Mouse (Mus musculus): ENCODE results near the gene Fras1.

Gene Fras1

DNA sequence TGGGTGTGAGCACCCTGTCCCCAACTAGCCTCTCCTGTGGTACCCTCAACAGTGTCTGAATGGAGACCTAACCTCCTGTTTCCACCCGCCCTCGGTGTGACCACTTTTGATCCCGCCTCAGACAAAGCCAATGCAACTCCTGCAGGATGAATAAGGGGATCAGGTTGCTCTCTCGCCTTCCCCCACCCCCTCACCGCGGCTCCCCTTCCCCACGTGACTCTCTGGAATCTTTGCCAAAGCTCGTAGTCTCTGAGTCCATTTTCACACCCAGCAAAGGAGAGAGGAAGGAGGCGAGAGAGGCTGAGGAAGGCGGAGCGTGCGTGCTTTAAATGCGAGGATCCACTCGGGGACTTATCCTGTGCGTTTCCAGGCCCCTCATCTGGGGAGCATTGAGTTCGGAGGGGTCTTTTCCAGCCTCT is at the start of gene Fras1:
Gene Fras1, plus strand, starts transcription at position 389 of the 419 bp plus-strand sequence.
- DNase-seq (ENCODE audit: low read depth, low spot score) = peak; percentile 74

DNA sequence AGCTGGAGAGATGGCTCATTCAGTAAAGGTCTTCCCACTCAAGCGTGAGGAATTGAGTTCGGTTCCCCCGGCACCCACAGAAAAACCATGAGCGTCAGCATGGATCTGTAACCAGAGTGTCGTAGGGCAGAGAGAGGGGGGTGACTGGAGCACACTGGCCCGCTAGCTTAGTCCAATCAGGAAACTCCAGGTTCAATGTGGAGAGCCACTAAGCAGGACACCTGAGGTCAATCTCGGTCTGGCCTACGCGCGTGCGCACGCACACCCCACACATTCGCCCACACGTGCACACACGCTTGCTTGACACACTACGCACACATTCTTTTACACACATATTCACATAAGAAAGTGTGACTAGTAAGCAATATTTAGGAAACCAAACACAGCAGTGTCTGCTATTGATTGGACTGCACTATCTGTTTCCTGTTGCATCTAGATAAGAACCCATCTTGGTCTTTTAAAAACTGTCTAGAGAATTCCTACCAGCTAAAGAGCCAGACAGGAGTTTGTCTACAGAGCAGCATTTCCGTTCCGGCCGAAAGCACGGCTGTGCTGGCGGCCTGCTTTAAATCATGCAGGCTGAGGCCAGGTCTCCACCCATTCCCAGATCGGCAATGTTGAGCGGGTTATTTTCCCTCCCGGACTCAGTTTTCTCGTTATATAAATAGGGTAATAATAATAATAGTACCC is 42.6 kb upstream of the Fras1 start:
- no peak for DNase-seq (ENCODE audit: low read depth, low spot score)

DNA sequence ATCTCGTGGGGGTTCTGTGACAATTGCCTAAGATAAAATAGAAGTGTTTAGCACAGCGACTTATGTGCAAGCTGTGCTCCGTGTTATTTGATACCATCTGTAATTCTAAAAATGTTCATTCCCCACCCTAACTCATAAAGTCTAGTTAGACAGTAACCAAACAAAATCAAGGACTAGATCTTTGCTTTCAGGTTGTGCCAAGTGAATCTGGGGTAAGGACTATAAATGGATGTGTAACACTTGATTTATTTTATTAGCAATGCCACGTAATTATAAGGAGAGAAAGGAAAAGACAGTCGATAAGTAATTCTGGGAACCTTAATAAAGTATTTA is 42.1 kb upstream of the Fras1 start:
- DNase-seq (ENCODE audit: low read depth, low spot score) = no peak

DNA sequence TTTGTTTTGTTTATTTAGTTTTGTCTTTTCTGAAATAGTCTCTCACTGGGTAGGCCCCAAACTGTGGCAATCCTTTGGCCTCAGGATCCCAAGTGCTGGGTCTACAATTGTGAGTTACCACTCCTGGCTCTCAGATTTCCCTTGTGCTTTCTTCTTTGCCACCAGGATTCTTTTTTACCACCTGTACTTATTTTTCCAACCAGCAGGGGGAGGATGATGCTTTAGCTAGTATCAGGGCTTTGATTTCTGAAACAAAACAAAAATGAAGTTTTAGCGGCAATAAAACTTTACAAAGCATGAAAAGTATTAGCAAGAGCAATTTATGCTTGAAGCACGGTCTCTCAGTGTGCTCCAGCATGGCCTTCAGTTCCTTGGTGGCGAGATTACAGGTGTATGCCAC is 39.8 kb upstream of the Fras1 start:
- DNase-seq (ENCODE audit: low read depth, low spot score) = peak; percentile 30

DNA sequence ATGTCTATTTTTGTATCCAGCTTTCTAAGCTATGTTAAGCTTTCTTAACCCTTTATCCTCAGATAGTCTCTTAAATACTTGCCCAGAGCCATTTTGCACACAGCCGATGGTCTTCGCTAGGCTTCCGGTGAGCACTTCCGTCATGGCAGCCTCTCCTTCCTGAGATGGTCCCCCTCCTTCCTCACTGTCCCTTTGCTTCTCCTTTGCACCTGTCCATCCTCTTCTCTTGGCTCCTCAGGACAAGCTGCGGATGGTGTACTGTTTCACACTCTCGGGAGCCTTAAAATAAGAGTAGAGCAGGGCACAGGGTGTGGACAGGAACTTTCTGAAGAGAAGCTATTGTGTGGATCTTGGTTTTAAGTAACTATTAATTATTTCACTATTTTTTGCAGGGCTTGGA is 33.2 kb upstream of the Fras1 start:
- DNase-seq (ENCODE audit: low read depth, low spot score) = no peak

DNA sequence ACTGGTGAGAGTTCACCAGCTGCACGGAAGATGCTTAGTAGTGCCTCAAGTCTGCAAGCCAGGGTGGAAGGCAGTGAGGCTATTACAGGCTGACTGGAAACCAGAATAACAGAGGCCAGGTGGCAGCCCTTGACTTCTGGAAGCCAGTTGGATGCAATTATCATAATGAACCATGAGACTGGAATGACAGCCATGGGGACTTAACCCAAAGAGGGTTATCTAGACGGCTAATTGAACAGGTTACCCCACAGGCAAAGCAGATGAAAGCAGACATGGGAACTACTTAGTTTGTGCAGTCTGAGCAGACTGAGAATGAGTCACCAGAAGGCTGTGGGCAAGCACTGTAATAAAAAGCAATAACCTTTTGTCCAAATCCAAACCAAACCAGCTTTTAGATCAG is 28.8 kb upstream of the Fras1 start:
- DNase-seq (ENCODE audit: low read depth, low spot score) = no peak

DNA sequence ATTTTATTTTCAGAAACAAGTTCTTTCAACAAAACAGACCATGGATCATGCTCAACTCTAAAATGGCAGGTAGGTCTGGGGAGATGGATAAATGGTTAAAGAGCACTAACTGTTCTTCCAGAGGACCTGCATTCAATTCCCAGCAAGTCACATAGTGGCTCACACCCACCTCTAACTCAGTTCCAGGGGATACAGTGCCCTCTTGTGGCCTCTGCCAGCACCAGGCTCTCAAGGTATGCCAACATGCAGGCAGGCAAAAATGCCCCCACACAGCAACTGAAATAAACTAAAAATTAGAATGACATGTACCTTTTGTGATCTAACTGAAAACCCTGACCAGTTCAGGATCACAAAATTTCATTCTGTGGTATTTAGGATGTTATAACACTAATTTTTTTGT is 21.8 kb upstream of the Fras1 start:
- DNase-seq (ENCODE audit: low read depth, low spot score) = peak; percentile 53

DNA sequence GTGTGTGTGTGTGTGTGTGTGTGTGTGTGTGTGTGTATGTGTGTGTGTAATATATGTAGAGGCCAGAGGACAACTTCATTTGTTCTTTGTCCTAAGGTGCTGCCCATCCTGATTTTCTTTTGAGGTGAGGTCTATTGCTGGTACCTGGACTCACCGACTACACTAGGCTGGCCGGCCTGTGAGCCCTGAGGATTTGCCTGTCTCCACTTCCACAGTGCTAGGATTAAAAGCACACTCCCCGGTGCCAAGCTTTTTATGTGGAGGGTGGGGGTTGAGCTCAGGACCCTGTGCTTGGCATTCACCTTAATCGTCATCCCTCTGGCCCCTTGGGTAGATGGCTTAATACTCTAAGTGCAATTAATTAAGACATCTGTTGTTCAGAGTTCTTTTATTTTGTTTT is 9.8 kb upstream of the Fras1 start:
- no peak for DNase-seq (ENCODE audit: low read depth, low spot score)

DNA sequence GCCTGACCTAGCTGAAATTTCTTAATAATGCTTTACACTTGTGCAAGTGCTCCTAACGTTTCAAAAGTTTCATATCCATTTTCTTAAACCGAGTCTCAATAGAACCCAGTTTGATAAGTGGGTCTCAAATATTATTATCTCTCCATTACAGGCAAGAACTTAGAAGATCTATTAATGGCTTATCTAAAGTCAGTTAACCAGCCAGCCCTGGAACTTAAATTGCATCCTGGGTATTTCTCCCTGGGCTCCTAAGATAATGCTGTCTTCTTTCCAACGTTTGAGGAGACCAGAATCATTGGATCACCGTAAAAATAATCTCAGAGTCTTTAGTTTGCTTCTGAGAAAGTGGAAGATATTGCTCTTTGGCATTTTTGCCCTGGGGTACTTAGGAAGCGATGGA is 8.2 kb upstream of the Fras1 start:
- DNase-seq (ENCODE audit: low read depth, low spot score) = no peak

DNA sequence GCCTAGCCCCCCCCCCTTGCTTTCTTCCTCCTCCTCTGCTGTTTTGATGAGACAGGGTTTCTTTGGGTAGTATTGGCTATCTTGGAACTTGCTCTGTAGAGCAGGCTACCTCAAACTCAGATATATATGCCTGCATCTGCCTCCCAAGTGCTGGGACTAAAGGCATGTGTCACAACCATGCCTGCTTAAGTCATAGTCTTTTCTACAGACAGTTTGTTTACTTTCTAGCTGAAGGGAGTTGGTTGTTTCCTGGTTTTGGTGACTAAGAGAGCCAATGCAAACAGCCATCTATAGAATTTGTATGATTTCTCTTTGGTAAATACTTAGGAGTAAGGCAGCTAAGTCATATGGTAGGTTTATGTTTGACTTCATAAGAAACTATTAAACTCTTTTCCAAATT is 6.5 kb upstream of the Fras1 start:
- no peak for DNase-seq (ENCODE audit: low read depth, low spot score)

DNA sequence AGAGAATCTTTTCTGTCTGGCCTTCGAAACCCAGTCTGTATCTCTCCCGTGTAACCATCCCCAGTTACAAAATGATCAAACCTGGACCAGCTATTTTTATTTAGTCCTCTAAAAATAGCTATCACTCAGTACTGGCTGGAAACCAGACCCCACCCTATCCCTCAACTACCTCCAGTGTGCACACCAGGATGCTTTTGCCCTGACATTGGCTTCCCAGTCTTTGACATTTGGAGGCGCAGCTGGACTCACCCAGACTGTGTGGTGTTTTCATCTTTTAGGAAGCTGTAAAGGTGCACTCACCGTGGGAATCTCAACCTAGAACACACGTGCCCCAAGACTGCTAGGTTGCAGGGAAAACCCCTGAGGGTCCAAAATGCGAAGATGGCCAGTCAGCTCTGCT is 649 bp upstream of the Fras1 start:
- DNase-seq (ENCODE audit: low read depth, low spot score) = no peak

DNA sequence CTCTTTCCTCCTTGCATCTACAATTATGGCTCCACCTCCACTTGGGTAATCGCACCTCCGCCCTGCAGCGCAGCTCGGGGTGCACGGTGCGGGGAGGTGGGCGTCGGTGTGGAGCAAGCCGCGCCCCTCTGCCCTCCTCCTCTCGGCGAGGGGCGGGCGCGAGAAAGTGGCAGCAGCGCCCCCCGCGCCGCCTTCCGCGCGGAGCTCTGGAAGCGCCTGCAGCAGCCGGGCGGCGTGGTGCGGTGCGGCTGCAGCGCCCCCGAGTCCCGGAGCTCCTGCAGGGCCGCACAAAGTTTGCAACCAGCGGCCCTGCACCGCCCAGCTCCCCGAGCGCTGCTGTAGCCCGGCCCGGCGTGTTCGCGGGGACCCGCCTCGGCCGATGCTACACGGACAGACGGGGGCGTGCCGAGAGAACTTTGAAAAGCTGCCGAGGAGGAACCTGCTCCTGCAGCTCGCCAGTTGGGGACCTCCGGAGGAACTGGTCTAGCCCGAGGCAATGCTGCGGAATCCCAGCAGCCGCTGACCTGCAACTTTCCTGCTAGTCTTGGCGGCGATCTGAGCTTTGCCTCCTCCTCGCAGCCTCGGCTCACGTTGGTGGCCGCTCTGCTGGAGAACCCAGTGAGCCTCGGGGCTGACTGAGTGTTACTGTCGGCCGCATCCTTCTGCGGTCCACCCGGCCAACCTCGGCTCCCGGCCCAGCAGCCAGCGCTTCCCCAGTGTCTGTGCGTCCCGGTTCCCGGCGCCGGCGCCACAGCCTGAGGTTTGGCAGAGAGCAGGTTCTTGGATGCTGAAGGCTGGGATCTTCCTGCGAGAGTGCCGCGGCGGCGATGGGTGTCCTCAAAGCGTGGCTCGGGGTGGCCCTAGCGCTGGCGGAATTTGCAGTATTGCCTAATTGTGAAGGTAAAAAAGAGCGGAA is 489 bp downstream of the Fras1 start:
- peak; percentile 69 for DNase-seq (ENCODE audit: low read depth, low spot score)

DNA sequence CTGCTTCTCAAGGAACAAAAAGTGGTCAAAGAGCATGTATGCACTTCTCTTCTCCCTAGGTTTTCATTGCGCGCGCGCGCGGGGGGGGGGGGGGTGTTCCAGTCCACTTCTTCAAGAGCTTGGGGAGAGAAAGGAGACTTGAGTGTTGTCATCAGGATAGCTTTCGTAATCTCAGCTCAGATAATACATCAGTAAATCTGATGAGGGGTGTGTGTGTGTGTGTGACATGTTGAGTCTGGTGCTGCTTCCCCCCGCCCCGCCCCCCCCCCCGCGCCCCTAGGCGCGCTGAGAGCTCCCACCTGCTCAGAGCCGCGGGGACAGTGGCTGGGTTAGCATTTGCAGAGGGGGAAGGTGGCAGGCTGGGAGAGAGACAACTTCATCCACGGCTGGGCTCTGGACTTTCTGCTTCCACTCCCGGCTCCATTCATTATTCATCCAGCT is 1.7 kb downstream of the Fras1 start:
- DNase-seq (ENCODE audit: low read depth, low spot score) = no peak

DNA sequence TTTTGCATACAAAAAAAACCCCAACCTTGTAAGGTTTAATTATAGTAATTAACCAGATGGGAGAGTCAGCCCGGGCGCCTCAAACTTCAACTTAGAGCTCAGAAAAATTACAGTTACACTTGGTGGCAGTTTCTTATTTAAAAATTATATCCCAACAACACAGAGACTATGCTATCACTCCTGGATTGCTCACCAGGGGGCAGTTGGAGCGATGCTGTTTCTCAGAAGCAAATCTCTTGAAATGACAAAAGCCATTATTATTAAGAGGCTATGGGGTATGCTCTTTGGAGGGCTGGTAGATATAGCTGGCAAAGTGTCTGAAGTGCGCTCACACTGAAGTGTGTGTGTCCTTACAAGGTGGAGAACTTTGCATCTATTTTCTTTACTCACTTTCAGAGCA is 2.5 kb downstream of the Fras1 start:
- DNase-seq (ENCODE audit: low read depth, low spot score) = no peak

DNA sequence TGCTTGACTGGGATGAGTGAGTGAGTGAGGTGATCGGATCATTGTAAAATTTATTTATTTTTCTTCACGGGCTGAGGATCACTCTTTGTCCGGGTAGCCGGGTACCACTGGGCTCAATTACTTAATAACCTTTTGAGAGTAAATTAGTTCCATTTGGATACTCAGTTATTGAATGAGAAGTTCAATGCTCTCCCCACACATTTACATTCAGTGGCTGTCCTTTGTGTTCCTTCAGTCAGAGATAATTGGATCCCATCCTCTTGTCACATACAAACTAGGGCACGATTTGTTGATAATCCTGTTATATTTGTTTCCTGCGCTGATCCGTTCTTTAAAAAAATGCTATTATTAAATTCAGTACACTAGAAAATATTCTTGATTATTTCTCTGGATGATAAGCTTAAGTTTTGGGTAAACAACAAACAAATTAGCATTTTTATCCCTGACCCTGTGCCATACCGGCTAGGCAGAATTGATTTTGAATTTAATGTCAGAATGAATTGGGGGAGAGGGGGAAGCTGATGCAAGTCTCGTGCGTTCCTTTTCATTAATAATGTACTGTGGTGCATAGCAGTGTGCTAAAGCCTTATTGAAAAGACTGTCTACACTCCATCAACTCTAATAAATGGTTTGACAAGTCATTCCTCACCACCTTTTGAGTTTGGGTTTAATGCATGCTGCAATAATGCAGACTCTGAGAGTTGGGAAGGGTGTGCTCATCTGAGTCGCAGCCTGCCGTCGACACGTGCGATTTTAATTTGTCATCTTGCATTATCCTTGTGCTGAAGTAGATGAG is 12.6 kb downstream of the Fras1 start:
- DNase-seq (ENCODE audit: low read depth, low spot score) = no peak

DNA sequence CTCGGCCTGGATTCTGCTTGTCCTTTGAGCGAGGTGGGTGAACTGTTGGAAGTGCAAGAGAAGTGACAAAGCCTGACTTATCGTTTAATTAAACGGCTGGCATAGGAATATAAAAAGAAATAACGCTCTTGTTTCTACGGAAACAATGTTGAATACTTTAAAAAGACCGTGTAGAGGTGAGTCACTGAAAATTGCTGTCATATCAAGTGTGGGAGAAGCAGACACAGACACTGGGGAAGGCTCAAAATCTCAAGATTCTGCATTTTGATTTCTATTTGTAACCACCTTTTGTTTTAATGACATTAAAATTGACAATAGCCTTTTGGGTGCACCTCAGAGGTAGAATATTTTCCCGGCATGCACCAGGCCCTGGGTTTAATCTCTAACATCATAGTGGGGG is 14.6 kb downstream of the Fras1 start:
- no peak for DNase-seq (ENCODE audit: low read depth, low spot score)

DNA sequence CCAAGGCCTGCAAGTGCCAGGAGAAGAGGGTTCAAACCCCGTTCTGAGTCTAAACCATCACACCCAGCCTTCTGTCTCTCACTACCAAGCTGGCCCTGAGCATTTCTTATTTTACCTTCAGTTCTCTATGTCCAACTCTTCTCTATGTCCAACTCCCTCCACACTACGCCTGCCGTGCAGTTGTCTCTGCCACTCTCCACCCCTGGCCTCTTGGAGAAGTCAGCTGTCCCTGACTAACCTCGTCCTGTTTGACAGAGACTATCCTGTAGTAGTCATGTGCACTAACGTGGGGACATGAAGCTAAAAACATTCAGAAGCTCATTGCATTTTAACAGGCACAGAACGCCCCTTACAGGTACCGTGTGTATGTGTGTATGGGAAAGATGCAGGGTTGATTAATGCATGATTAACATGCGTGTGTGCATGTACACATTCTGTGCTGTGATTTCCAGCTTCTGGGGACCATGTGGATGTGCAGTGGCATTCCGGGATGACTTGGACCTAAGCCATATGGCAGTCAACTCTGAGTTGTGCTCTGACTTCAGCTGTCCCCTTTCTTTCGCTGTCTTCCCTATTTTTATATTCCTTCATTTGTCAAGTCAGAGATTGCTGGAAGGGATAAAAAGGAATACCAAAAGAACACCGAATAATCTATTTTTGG is 16.3 kb downstream of the Fras1 start:
- no peak for DNase-seq (ENCODE audit: low read depth, low spot score)

DNA sequence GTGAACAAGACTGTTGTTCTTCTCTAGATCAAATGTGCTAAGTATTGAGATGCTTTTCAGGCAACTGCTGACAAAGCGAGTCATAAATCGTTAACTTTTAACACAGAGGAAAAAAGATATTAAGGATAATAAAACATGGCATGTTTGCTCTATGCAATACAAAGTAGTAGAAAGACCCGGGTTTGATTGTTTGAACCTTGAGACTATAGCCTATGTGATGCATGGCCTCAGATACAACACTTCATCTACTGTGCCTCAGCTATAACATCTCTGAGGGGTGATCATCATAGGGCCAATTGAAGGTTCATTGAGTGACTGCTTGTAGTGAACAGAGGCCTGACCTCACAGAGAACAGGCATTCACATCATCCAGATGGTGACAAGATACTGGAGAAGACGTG is 17.3 kb downstream of the Fras1 start:
- no peak for DNase-seq (ENCODE audit: low read depth, low spot score)

DNA sequence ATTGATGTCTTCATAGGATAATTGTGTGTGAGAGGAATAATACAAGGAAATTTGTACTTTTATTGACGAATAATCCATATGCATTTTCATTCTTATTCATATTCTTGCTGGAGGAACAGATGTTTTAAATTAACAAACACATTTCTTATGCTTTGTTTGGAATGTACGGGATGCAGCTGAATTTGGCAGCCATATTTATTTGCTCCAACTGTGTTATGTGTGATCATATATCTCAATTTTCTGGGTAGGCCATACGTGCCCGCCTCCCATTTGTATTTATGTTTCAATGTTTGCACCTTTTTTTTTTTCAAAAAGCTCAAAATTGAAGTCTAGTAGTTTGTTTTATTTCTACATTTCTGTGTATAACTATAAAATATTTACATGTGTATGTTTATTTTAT is 21.2 kb downstream of the Fras1 start:
- no peak for DNase-seq (ENCODE audit: low read depth, low spot score)

DNA sequence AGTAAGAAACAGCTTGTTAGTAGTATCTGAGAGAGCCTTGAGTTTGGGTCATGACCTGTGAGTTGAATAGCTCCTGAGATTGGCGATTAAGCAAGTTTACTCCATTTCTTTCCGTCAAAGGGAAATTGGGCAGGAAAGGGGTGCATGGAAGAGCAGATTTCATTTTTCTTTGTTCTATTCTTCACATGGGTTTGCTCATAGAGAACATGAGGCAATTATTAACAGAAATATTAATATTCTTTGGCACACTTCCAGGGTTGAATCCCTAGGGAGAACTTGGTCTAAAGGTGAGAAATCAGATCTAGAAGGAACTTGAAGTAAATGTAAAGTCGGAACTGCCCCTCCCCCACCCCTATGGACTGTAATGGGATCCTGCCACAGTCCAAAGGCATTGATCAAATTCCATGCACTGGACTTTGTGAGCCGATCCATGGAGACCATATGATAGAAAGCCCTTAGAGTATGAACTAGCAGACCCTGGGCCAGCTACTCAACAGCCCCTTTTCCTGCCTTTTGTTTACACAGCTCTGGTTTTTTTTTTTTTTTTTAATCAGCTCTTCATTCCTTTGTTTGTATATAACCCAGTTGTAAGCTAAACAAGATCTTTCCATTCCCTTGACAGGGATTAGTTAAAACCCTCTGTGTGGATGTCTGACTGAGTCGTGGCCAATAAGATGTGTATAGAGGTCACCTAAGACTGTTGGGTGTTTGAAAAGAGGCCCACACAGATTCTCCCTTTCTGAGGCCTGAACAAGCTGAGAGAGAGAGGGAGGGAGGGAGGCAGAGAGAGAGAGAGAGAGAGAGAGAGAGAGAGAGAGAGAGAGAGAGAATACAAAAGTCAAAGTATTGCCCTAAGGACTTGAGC is 22.3 kb downstream of the Fras1 start:
- no peak for DNase-seq (ENCODE audit: low read depth, low spot score)

DNA sequence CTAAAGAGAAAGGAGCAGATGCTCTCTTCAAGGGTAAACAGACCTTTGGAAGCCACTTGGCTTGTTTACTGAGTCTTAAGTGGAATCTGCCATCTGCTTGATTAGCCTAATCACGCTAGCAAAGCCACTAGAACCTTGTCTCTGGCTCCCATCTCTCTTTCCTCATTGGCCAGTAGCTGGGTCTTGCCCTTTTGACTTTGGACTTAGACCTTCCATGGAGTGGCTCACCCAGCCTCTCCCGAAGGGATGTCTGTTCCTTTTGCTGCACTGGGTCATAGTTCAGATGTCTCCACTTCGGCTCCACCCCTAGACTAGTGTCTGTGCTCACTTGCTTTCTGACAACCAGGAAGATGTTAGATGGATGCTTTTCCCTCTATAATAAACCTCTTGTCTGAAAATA is 28.8 kb downstream of the Fras1 start:
- no peak for DNase-seq (ENCODE audit: low read depth, low spot score)
